Mouse (Mus musculus) neural tube, embryonic 11.5 days (tissue): Measurements from ENCODE around the gene Orc1. TPM values are rescaled to one million over a fixed set of nuclear protein-coding genes. Genes with fewer than 3 reads are reported as not detected.

Source experiments
- ATAC-seq: fragments of 200-750 bp; cut with Nextera tagmentation; 2 replicates; pipeline ENCODE4 v1.8.0; 2017; ENCODE audit warnings: moderate number of reproducible peaks, mild to moderate bottlenecking, moderate TSS enrichment, moderate library complexity; ENCODE audit not compliant: insufficient read depth, low FRiP score, low TSS enrichment
- DNase-seq: peaks from one replicate; pipeline ENCODE4 v3.0.0-alpha.2; 2015; ENCODE audit warnings: low spot score
- H3K27ac ChIP-seq: fragments of 300-500 bp; sonication (generic); 2 replicates; pipeline ENCODE4 v1.5.1; 2014; ENCODE audit warnings: low read depth, mild to moderate bottlenecking, low read length
- H3K27me3 ChIP-seq: fragments of 300-500 bp; sonication (generic); 2 replicates; pipeline ENCODE4 v1.6.1; 2014; ENCODE audit warnings: mild to moderate bottlenecking, low read length, mixed read lengths; ENCODE audit not compliant: control insufficient read depth, insufficient read depth
- H3K36me3 ChIP-seq: fragments of 300-500 bp; sonication (generic); 2 replicates; pipeline ENCODE4 v1.6.1; 2014; ENCODE audit warnings: mild to moderate bottlenecking, low read length, moderate library complexity, mixed read lengths; ENCODE audit not compliant: control insufficient read depth, insufficient read depth
- H3K4me1 ChIP-seq: fragments of 300-500 bp; sonication (generic); 2 replicates; pipeline ENCODE4 v1.6.1; 2014; ENCODE audit warnings: low read length, mixed read lengths; ENCODE audit not compliant: control insufficient read depth, insufficient read depth
- H3K4me2 ChIP-seq: fragments of 300-500 bp; sonication (generic); 2 replicates; pipeline ENCODE4 v1.6.1; 2014; ENCODE audit warnings: low read depth, mild to moderate bottlenecking, moderate library complexity
- H3K4me3 ChIP-seq: fragments of 300-500 bp; sonication (generic); 2 replicates; pipeline ENCODE4 v1.5.1; 2014; ENCODE audit warnings: low read depth, low read length
- H3K9ac ChIP-seq: fragments of 300-500 bp; sonication (generic); 2 replicates; pipeline ENCODE4 v1.6.1; 2014; ENCODE audit warnings: mild to moderate bottlenecking, low read length
- H3K9me3 ChIP-seq: fragments of 300-500 bp; sonication (generic); 2 replicates; pipeline ENCODE4 v1.6.1; 2016; ENCODE audit warnings: low read length; ENCODE audit not compliant: control insufficient read depth
- WGBS: fragments of 180-500 bp; shearing (Covaris S2); extraction: QIAGEN DNeasy Blood & Tissue Kit; methylation state at CpG from one replicate; pipeline ENCODE4 v1.1.7; 2014; 5-methylcytosine and 5-hydroxymethylcytosine counted together
- polyA plus RNA-seq: library from polyadenylated mRNA; unstranded; fragments of >200 nt; fragmentation: Nextera tagmentation; extraction: Ambion mirVana; gene quantifications from 2 replicates; pipeline ENCODE4 v1.2.1, GENCODE M21; 2014

The Orc1 gene
- 15.2 and 16.5 TPM in 2 replicates for polyA plus RNA-seq

- Histone ChIP-seq H3K27me3 (no peaks in the 10 kb centered on the region), H3K4me3 (peak within 1 kb of the TSS; percentile 55), H3K9ac (peak within 1 kb of the TSS; percentile 64), H3K4me1 (peaks cover 6% of the 10 kb centered on the region), H3K27ac (peak within 1 kb of the TSS; percentile 60), H3K4me2 (peak within 1 kb of the TSS; percentile 78), H3K9me3 (no peaks in the 10 kb centered on the region), H3K36me3 (0 out of 2 replicates have a peak, but pooled peaks cover 2% of the 10 kb centered on the region)
- ATAC-seq (peak; percentile 98), DNase-seq (peak; percentile 98)
- WGBS: under 1% methylated on average over 64 of the region's 64 CpGs
These were observed at the start of gene Orc1, which contains the start of gene Prpf38a for GRCm38 (mm10) chr4:108578840-108579742. TSS of gene Orc1 (plus strand) at chr4:108579423. TSS of gene Prpf38a (minus strand) at chr4:108579336.

DNA sequence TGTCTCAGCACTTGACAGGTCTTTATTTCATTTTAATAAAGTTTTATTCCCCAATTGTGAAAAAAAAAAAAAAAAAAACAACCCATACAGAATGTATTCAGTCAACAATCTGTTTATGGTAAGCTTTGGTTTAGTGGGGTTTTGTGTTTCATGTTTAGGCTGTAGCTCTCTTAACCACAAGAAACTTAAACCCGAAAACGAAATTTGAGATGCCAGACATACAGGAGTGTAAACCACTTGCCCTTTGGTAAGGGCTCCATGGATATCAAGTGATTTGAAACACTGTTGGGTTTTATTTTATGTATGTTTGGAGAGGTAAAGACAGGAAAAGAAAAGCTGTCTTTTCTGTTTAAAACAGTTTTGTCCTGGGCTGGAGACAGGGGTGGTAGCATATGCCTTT is 39.5 kb upstream of the Orc1 start:
- no peak overlapping the region for H3K9ac ChIP-seq
- peaks cover 2% of the 10 kb centered on the region; the same call in 1 of the 2 replicates for H3K36me3 ChIP-seq
- WGBS: 92% methylated on average over 2 of the region's 2 CpGs
- H3K9me3 ChIP-seq: no peaks in the 10 kb centered on the region
- H3K4me2 ChIP-seq: no peak overlapping the region
- no peak overlapping the region for H3K27ac ChIP-seq
- ATAC-seq (no peak), DNase-seq (no peak)
- no peak overlapping the region for H3K4me3 ChIP-seq
- H3K4me1 ChIP-seq: no peaks in the 10 kb centered on the region
- H3K27me3 ChIP-seq: no peaks in the 10 kb centered on the region

- Histone ChIP-seq H3K9me3 (no peaks in the 10 kb centered on the region), H3K27ac (no peak overlapping the region), H3K36me3 (peaks cover 10% of the 10 kb centered on the region), H3K27me3 (no peaks in the 10 kb centered on the region), H3K4me1 (no peaks in the 10 kb centered on the region), H3K4me2 (no peak overlapping the region), H3K9ac (no peak overlapping the region), H3K4me3 (no peak overlapping the region)
- DNase-seq: no peak
- 93% methylated on average over 1 of the region's 1 CpGs for WGBS
- no peak for ATAC-seq
These were observed 14.2 kb upstream of the Orc1 start for GRCm38 (mm10) chr4:108565026-108565425.

DNA sequence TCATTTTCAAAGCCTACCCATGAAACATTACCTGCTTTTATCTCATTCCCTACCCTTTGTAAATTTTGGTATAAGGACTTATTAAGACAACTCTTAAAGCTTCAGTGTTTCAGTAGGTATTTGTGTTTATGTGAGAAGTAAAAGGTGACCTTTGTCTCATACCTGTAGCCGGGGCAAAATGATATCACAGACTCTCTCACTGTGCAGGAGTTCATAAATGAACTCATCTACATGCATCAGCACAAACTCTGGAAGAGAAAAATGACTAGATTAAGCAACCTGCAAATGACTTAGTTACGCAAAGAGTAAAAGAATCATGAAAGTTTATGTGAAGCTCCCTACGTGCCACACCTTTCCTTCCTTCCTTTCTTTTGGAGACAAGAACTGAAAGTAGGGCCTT is 6.6 kb upstream of the Orc1 start:
- ATAC-seq (no peak), DNase-seq (no peak)
- H3K4me3 ChIP-seq: no peak overlapping the region
- H3K4me2 ChIP-seq: no peak overlapping the region
- no peak overlapping the region for H3K9ac ChIP-seq
- 94% methylated on average over 3 of the region's 3 CpGs for WGBS
- H3K4me1 ChIP-seq: peaks cover under 1% of the 10 kb centered on the region; the same call in 1 of the 2 replicates
- H3K27me3 ChIP-seq: no peaks in the 10 kb centered on the region
- peaks cover 7% of the 10 kb centered on the region; the same call in 1 of the 2 replicates for H3K36me3 ChIP-seq
- H3K9me3 ChIP-seq: no peaks in the 10 kb centered on the region
- no peak overlapping the region for H3K27ac ChIP-seq

- no peaks in the 10 kb centered on the region for H3K36me3 ChIP-seq
- 1% methylated on average over 16 of the region's 16 CpGs for WGBS
- ATAC-seq (no peak; the same call in 1 of the 2 replicates), DNase-seq (no peak)
- peak overlapping the region; percentile 60; the same call in 1 of the 2 replicates for H3K27ac ChIP-seq
- no peaks in the 10 kb centered on the region for H3K27me3 ChIP-seq
- H3K9ac ChIP-seq: peak overlapping the region; percentile 64
- H3K9me3 ChIP-seq: no peaks in the 10 kb centered on the region
- peak overlapping the region; percentile 78 for H3K4me2 ChIP-seq
- peaks cover 6% of the 10 kb centered on the region for H3K4me1 ChIP-seq
- H3K4me3 ChIP-seq: peak overlapping the region; percentile 55
These were observed 654 bp downstream of the Orc1 start for GRCm38 (mm10) chr4:108579743-108580411.

GRCm38 (mm10) chr4:108593376-108593775 is 14.2 kb downstream of the Orc1 start:
- H3K27me3 ChIP-seq: no peaks in the 10 kb centered on the region
- H3K9me3 ChIP-seq: no peaks in the 10 kb centered on the region
- no peak overlapping the region for H3K4me2 ChIP-seq
- no peak overlapping the region for H3K9ac ChIP-seq
- ATAC-seq: no peak
- 91% methylated on average over 2 of the region's 2 CpGs for WGBS
- no peak overlapping the region for H3K27ac ChIP-seq
- no peak overlapping the region for H3K4me3 ChIP-seq
- H3K4me1 ChIP-seq: no peaks in the 10 kb centered on the region
- peaks cover 4% of the 10 kb centered on the region; the same call in 1 of the 2 replicates for H3K36me3 ChIP-seq
- no peak for DNase-seq

- Histone ChIP-seq H3K4me2 (no peak overlapping the region), H3K27ac (no peak overlapping the region), H3K36me3 (peaks cover 4% of the 10 kb centered on the region; the same call in 1 of the 2 replicates), H3K9me3 (no peaks in the 10 kb centered on the region), H3K4me1 (no peaks in the 10 kb centered on the region), H3K4me3 (no peak overlapping the region), H3K27me3 (no peaks in the 10 kb centered on the region), H3K9ac (no peak overlapping the region)
- no peak for ATAC-seq
- 93% methylated on average over 1 of the region's 1 CpGs for WGBS
- no peak for DNase-seq
These were observed 16.6 kb downstream of the Orc1 start for GRCm38 (mm10) chr4:108595785-108596184.

DNA sequence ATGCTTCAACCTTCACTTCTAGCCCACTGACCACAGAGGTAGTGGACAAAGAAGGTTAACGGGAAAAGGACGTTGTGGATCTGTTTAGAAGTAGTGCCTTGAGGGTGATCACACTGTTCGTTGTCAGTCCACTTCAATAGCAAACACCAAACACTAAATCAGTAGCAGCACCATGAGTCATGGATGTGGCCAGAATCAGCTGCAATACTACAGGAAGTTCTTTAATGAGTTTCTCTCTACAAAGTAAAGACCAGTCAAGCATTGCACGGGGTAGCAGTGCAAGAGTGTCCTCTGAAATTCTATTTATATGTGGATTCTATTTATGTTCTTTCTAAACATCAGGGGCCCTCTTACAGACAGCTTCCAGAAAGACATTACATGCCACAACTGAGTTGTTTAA is 19.1 kb downstream of the Orc1 start:
- H3K36me3 ChIP-seq: peaks cover 4% of the 10 kb centered on the region; the same call in 1 of the 2 replicates
- WGBS: 91% methylated on average over 4 of the region's 4 CpGs
- ATAC-seq: no peak

More for the DNA sequence above, 19.1 kb downstream of the Orc1 start:
- DNase-seq: no peak
- H3K4me3 ChIP-seq: no peak overlapping the region
- H3K4me2 ChIP-seq: no peak overlapping the region
- no peaks in the 10 kb centered on the region for H3K4me1 ChIP-seq
- no peaks in the 10 kb centered on the region for H3K9me3 ChIP-seq
- no peak overlapping the region for H3K9ac ChIP-seq
- no peaks in the 10 kb centered on the region for H3K27me3 ChIP-seq
- no peak overlapping the region for H3K27ac ChIP-seq
